Mouse (Mus musculus): ENCODE measurements around the gene Ldlrad3.

The Ldlrad3 gene

GRCm38 (mm10) chr2:102033818-102034512 lies 152.2 kb downstream of the Ldlrad3 start:
- no peak for DNase-seq

DNA sequence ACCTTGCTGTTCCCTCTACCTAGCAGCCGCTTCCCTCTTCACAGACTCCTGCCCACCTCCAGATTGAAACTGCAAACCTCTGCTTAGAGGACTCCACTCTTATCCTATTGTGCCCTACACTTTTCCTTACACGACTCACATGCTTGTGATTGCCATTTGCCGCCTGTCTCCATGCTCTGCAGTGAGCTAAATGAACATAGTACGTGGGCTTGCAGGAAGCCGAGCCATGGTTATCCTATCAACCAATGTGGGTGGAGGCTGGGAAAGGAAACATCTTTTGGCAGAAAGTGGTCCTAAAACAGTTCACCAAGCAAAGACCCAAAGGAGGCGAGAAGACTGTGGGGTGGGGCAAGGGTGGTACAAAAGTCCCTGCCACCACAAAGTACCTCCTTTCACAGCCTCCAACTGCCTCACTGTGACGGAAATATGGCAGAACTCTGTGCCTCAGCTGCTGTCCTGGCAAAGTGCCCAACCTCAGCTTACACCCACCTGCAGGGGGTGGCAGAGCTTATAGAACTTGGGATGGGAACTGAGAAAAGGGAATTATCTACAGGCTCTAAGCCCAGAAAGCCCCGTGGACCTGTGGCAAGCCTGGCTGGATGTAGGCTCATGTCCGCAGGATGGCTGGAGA lies 153.4 kb downstream of the Ldlrad3 start:
- peak; percentile 57 for DNase-seq

GRCm38 (mm10) chr2:102030652-102031051 lies 155.5 kb downstream of the Ldlrad3 start:
- DNase-seq: peak; percentile 73

- DNase-seq: no peak
These were observed 156.0 kb downstream of the Ldlrad3 start for GRCm38 (mm10) chr2:102030152-102030551.

DNA sequence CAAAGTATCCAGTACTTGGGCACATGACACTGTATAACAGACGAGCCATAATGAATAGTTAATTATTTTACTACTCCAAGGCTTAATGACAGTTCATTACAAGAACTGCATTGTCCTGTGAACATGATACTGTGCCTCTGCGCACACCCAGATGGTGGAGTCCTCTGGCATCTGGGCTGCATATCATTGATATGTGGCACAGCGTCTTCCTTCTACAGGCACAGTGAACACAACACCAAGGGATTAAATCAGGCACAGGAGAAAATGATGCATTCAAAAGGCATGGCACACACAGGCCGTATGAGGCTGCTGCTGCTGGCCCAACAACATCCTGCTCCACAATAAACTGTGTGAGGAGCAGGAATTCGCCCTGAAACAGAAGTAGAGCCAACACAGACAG lies 156.5 kb downstream of the Ldlrad3 start:
- no peak for DNase-seq

DNA sequence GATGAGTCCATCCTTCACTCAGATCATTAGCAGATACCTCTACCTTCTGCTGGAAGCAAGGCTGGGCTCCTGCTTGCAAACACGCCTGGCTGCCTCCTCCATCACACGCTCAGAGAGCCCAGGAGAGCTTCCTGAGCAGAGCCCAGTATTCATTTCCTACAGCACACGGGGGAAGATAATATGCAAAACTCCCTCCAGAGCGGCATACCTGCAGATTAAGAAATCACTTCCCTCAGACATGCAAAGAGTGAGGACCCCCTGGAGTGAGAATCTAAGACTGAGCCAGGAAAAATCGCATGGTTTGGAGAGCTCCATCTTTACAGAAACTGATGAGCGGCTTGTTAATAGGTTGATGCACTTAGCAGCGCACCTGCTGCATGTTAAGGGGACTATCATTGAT lies 158.9 kb downstream of the Ldlrad3 start:
- no peak for DNase-seq

DNA sequence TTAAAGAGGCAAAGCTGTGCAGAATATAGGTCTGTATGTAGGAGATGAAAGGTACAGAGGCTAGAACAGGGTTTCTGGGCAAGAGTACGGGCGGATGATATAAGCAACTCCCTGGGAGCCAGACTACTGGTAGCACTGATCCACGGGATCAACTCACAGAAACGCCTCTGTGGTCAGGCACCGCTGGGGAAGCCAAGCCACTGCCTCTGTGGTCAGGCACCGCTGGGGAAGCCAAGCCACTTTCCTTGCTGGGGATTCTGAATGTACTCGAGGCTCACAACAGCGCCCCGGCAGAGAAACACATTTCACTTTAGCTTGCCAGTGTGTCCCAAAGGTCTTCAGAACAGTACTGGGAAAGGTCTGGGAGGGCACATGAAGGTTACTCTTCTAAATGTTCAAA lies 160.0 kb downstream of the Ldlrad3 start:
- no peak for DNase-seq

DNA sequence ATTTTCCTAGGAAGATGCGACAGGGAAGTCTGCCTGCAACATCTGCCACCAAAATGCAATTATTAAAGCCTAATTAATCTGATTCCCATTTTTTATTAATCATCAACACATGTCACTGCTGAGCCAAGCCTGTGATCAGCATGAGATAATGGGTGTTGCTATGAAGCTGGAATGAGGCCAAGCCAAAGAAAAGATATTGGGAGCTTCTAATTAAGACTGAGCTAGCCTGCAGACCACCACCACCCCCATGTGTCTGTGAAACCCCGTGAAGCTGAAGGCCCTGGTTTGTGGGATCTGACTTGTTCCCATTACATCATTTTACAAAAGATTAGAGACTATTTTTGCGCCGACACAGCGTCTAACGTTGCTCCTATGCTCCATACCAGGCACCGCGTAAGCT lies 161.7 kb downstream of the Ldlrad3 start:
- DNase-seq: no peak

- no peak for DNase-seq
These were observed 164.7 kb downstream of the Ldlrad3 start for GRCm38 (mm10) chr2:102021371-102022084.

DNA sequence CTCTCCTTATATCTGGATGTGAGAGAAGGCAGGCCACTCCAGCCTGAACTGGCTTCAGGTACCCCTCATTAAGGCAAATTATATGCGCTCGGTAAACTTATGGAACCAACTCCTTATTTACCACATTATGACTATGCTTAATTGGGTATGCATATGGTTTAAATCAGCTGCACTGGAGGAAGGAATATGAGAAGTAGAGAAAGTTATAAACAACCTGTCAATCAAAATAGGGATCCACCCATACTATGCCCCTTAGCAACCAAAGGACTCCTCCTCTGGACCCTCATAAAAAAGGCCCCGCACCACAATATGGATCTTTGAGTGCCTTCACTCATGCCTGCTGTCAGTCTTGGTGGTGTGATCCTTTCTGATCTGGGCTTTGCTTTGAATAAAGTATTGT lies 165.6 kb downstream of the Ldlrad3 start:
- DNase-seq: no peak

GRCm38 (mm10) chr2:102014538-102015113 lies 171.6 kb downstream of the Ldlrad3 start:
- DNase-seq: no peak

- DNase-seq: no peak
These were observed 174.7 kb downstream of the Ldlrad3 start for GRCm38 (mm10) chr2:102011311-102011975.

GRCm38 (mm10) chr2:102009766-102010265 lies 176.4 kb downstream of the Ldlrad3 start:
- DNase-seq: no peak

DNA sequence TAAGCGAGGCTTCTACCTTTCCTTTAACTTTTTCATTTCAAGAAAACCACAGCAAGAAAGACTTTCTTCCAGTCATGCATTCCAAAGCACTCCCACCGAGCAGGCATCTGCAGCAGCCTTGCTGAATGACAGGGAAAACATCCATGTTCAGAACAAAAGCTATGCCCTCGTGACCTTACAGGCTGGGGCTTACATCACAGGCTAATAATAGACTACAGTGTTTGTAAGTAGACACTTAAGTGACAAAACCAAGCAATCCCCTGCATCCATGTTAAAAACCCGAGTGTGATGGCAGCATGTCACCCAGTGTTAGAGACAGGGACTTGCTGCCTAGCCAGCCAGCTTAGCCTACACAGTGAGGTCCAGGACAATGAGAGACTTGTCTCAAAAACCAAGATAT lies 180.0 kb downstream of the Ldlrad3 start:
- DNase-seq: peak; percentile 30

DNA sequence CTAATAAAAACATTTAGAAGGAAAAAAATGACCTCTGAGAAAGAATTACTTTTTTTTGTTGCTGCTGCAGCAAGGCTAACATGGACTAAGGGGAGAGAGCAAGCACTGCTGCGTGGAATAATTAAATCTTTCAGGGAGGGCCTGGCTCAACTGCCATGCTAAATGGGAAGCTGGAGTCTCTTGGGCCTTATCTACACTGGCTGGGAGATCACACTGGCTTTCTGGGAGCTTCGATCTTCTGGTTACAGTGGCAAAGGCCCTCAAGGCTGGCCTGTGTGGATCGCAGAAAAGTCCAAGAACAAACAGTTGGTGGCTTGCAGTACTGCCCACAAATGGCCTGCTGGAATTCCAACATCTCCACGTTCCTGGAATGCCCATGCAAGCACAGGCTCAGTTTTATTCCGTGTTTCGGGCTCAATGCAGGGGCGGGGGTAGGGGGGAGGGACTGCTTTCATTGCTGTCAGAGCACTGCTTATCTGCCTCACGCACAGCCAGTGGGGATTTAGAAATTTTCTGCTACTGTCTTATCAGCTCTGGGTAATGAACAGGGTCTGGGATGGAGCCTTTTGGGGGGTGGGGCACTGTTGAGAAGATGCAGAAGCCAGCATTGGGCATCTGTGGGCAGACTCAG lies 180.7 kb downstream of the Ldlrad3 start:
- no peak for DNase-seq

- no peak for DNase-seq
These were observed 182.4 kb downstream of the Ldlrad3 start for GRCm38 (mm10) chr2:102003776-102004264.

DNA sequence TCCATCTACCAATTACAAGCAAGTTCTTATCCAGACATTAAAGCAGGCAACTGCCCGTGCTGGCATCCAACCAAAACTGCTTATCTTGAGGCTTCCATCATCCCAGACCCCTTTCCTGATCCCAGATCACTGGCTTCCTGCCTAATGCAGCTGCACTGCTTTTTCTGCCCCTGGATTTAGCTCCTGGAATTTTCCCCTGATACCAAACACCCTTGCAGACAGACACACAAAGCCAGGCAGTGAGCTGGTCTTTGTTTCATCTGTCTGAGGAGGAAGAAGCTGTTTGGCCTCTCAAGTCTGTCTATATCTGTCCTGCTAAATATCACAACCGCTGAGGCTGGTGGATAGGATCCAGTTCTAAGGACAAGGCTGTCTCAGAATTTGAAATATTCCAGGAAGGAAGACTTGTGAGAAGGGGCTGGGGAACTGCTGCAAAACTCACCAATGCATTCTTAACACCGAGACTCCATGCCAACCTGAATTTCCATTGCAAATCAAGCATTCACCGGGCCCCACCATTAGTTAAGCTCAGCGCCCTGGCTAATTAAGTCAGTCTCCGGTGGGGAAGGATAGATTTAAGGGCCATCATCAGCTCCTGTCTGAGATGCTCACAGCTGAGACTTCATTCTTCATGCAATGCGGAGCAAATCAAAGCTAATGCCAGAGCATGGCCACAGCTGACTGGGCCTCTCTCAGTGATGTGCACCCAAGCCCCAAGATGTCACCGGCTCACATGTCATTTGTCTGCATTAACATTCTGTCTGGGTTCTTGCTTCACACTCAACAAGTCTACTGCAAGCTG lies 183.0 kb downstream of the Ldlrad3 start:
- peak; percentile 29 for DNase-seq

GRCm38 (mm10) chr2:102002408-102002973 lies 183.7 kb downstream of the Ldlrad3 start:
- DNase-seq: no peak

DNA sequence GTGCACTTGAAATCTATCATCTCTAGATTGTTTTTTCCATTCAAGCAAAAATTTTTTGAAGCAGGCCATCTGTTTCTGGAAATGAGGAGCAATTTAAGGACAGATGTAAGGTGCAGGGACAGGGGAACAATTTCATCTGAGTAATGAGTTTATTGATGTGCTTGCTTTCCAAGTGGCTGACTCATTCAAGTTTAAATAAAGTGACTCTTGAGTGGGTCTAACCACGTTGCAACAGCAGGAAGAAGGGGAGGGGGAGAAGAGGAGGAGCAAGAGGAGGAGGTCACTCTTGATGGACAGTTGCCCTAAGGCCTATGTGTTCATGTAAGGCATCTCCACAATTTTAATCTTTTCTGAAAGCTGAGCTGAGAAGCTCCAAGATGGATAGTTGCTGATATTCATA lies 184.5 kb downstream of the Ldlrad3 start:
- no peak for DNase-seq

DNA sequence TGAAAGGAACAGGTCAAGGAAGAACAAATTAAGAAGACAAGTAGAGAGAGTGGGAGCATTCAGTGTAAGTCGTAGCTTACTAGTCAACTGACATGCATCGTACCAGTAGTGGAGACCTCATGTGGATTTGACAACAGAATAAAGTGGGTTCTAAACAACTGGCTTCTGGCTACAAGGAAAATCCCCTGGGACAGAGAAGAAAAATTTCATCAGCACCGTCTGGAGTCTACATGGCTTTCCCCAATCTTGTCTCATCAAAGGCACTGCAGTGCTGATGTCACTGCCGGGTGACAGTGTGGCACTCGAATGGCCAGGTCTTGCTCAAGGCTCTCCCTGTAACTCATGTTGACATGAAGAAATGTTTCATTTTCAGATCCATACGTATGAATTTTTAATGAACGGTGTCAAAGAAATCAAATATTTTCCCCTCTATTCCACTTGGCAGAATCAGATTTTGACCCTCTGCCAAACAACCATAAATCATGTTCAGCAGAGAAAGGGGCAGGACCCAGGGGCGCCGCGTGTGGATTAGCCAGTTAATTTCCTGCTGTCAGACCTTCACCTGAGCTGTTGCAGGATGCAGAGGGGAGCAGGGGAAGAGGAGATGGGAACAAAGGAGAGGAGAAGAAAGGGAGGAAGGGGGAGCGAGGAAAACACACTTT lies 187.1 kb downstream of the Ldlrad3 start:
- DNase-seq: no peak

Data from layer of hippocampus, adult 9-11 months (tissue).